Mouse (Mus musculus) stomach, embryonic 14.5 days (tissue): ENCODE measurements around the gene 1700025C18Rik. TPM values are rescaled to one million over a fixed set of nuclear protein-coding genes. Genes with fewer than 3 reads are reported as not detected.
A peak's percentile ranks its signal among the peaks of the same experiment; 100 is the strongest.

Source experiments
- ATAC-seq: fragments of 200-750 bp; cut with Nextera tagmentation; 2 replicates; pipeline ENCODE4 v1.8.0; 2017; ENCODE audit warnings: low read depth, moderate TSS enrichment; ENCODE audit not compliant: insufficient number of reproducible peaks, insufficient read depth, low FRiP score
- H3K27ac ChIP-seq: fragments of 300-500 bp; sonication (generic); 2 replicates; pipeline ENCODE4 v1.5.1; 2014; ENCODE audit warnings: mild to moderate bottlenecking, low read length, moderate library complexity, mixed read lengths
- H3K27me3 ChIP-seq: fragments of 300-500 bp; sonication (generic); 2 replicates; pipeline ENCODE4 v1.6.1; 2014; ENCODE audit warnings: low read length, control low read depth, mixed read lengths; ENCODE audit not compliant: control insufficient read depth, insufficient read depth
- H3K36me3 ChIP-seq: fragments of 300-500 bp; sonication (generic); 2 replicates; pipeline ENCODE4 v1.6.1; 2014; ENCODE audit warnings: mild to moderate bottlenecking, control low read depth, low read length, moderate library complexity, mixed read lengths; ENCODE audit not compliant: control insufficient read depth, insufficient read depth
- H3K4me1 ChIP-seq: fragments of 300-500 bp; sonication (generic); 2 replicates; pipeline ENCODE4 v1.6.1; 2014; ENCODE audit warnings: low read length, control low read depth, mixed read lengths; ENCODE audit not compliant: control insufficient read depth, insufficient read depth
- H3K4me2 ChIP-seq: fragments of 300-500 bp; sonication (generic); replicated peaks from 2 replicates; pipeline ENCODE4 v1.6.1; 2014; ENCODE audit warnings: low read depth, low read length, control low read depth
- H3K4me3 ChIP-seq: fragments of 300-500 bp; sonication (generic); 2 replicates; pipeline ENCODE4 v1.5.1; 2014; ENCODE audit warnings: low read depth, low read length, control low read depth
- H3K9ac ChIP-seq: fragments of 300-500 bp; sonication (generic); replicated peaks from 2 replicates; pipeline ENCODE4 v1.6.1; 2014; ENCODE audit warnings: low read depth, mild to moderate bottlenecking, control low read depth, low read length, moderate library complexity, mixed read lengths
- H3K9me3 ChIP-seq: fragments of 300-500 bp; sonication (generic); 2 replicates; pipeline ENCODE4 v1.6.1; 2016; ENCODE audit warnings: low read depth, low read length, control low read depth; ENCODE audit not compliant: control insufficient read depth
- WGBS: fragments of 180-500 bp; shearing (Covaris S2); extraction: QIAGEN DNeasy Blood & Tissue Kit; methylation state at CpG from one replicate; pipeline ENCODE4 v1.1.7; 2014; 5-methylcytosine and 5-hydroxymethylcytosine counted together
- polyA plus RNA-seq: library from polyadenylated mRNA; unstranded; fragments of >200 nt; fragmentation: Nextera tagmentation; extraction: Ambion mirVana; gene quantifications from 2 replicates; pipeline ENCODE4 v1.2.1, GENCODE M21; 2014

Gene 1700025C18Rik
- polyA plus RNA-seq, 1 experiment from 2014 or later = not detected

DNA sequence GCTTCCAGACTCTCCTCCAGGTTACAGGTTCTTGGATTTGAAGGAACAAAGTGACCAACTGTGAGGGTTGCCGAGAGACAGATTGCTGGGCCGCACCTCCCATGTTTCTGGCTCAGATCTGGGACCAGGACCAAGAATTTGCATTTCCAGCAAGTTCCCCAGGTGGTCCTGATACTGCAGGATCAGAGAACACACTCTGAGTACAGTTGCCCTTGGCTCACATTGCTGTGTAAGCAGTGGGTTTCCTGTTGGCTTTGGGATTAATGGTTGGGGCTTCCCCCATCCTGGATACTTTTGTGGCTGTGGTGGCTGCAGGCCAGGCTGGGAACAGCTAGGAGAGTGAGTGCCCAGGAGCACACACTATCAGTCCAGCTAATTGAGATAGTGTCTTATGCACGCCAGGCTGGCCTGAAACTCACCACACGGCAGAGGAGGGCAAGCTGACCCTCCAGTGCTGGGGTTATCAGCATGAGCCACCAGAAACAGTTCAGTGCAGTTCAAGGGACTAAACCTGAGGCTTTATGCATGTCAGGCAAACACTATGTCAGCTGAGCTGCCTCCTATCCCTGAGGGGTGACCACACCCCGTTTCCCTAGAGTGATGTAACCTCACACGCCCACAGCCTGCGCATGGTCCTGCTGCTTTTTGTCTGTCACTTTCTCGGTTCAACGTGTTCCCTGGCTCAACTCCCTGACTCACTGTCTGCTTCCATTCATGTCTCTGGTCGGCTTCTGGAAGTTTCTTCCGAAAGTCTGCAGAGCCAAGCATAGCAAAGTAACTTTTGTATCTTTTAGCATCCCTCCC, 16.3 kb downstream of the 1700025C18Rik start:
- Histone ChIP-seq H3K4me2 (no peak overlapping the region), H3K9me3 (no peaks in the 10 kb centered on the region), H3K27ac (no peak overlapping the region), H3K27me3 (peaks cover 35% of the 10 kb centered on the region), H3K36me3 (no peaks in the 10 kb centered on the region), H3K4me3 (no peak overlapping the region), H3K4me1 (no peaks in the 10 kb centered on the region), H3K9ac (no peak overlapping the region)
- no peak for ATAC-seq
- 39% methylated on average over 11 of the region's 11 CpGs for WGBS

DNA sequence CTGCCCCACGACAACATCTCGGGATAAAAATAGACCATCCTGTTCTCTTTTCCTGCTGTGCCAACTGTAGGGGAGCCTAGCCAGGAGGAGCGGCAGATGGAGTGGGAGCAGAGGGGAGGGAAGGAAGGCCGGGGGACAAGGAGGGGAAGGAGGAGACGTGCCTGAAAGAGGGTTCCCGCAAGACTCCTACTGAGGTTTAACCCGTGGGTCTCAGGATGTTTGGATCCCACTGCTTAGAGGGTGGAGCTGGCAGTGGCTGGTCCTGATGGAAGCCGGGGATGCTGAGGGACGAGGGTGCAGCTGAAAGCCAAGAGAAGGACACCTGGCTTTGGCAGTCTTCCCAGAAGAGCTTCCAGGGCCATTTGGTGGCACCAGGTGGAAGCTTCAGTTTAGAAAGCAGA, 17.2 kb downstream of the 1700025C18Rik start:
- Histone ChIP-seq H3K27ac (no peak overlapping the region), H3K4me1 (no peaks in the 10 kb centered on the region), H3K9me3 (no peaks in the 10 kb centered on the region), H3K36me3 (no peaks in the 10 kb centered on the region), H3K4me3 (no peak overlapping the region), H3K9ac (no peak overlapping the region), H3K4me2 (no peak overlapping the region), H3K27me3 (peaks cover 27% of the 10 kb centered on the region)
- ATAC-seq = no peak
- WGBS = 23% methylated on average over 9 of the region's 9 CpGs

DNA sequence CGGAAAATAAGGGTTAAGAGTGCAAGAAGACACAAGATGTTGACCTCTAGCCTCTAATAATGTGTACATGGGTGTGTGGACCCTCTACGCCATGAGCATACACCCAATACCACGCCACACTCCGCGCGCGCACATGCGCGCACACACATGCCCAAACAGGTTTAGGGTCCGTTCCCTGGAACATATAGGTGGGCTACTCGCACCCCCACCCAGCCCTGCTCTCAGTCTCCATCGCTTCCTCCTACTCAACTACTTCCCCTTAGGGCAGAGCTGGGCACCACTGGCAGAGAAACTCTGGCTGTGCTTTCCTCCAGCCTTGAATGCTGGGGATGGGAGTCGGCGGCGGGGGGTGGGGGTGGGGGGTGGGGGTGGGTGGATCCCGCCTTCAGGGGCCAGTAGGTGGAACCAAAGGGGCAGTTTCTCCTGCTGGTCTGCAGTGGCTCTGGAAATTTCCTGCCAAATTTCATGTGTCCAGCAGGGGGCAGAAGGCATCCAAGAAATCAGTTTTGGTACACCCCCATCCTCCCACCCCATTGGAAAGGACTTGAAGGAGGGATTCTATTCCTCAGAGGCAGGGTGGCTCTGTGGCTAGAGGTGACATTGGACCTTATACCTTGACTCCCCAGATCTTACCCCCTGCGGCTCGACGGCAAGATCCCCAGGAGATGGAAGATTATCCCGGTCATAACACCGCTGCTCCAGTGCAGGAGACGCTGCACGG, 20.3 kb downstream of the 1700025C18Rik start:
- H3K27me3 ChIP-seq = 0 out of 2 replicates have a peak, but pooled peaks cover 4% of the 10 kb centered on the region
- peak overlapping the region; percentile 14; the same call in 1 of the 2 replicates for H3K4me2 ChIP-seq
- 22% methylated on average over 23 of the region's 23 CpGs for WGBS
- H3K4me3 ChIP-seq = no peak overlapping the region
- no peaks in the 10 kb centered on the region for H3K9me3 ChIP-seq
- H3K4me1 ChIP-seq = no peaks in the 10 kb centered on the region
- ATAC-seq = no peak
- no peaks in the 10 kb centered on the region for H3K36me3 ChIP-seq
- H3K27ac ChIP-seq = no peak overlapping the region
- H3K9ac ChIP-seq = no peak overlapping the region

DNA sequence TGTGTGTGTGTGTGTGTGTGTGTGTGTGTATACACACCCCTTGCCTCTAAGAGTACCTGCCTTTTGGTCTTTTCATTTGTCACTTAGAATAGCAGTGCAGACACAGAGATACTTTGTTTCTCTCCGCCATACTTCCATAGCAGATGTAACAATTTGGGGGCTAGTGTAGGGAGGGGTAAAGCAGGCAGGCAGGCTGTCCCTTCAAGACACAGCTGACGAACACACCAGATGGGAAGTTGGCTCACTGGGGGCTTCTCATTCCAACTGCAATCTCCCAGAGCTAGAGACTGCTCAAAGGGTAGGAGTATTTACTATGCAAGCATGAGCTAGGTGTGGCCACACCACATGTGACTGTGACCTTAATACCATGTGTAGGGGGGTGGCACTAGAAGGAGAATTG, 21.7 kb downstream of the 1700025C18Rik start:
- no peak for ATAC-seq

DNA sequence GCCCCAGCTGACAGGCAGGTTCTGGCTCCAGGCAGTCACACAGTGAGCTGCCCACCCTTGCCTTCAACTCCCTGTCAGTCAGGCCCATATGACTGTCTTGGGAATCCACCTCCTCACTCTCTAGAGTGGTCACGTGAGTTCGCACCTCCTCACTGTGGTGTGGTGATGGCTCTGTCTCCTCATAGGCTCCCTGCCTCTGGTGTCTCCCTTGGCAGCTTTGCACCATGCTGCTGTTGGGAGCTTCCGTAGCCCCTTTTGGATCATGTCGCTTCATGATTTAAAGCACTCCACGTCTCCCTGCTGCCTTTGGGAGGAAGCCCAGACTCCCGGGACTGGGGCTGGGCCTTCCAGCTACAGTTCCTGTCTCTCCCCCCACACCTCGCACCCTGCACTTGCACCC, 26.1 kb downstream of the 1700025C18Rik start:
- no peak overlapping the region for H3K4me3 ChIP-seq
- no peak overlapping the region for H3K27ac ChIP-seq
- H3K36me3 ChIP-seq = 0 out of 2 replicates have a peak, but pooled peaks cover 3% of the 10 kb centered on the region
- no peaks in the 10 kb centered on the region for H3K9me3 ChIP-seq
- H3K4me1 ChIP-seq = no peaks in the 10 kb centered on the region
- no peak overlapping the region for H3K4me2 ChIP-seq
- 40% methylated on average over 7 of the region's 7 CpGs for WGBS
- H3K9ac ChIP-seq = no peak overlapping the region
- ATAC-seq = no peak
- H3K27me3 ChIP-seq = no peaks in the 10 kb centered on the region

More for the DNA sequence above, 21.7 kb downstream of the 1700025C18Rik start:
- H3K27ac ChIP-seq = no peak overlapping the region
- no peaks in the 10 kb centered on the region for H3K4me1 ChIP-seq
- WGBS = 55% methylated on average over 2 of the region's 2 CpGs
- H3K36me3 ChIP-seq = no peaks in the 10 kb centered on the region
- no peak overlapping the region for H3K9ac ChIP-seq
- no peak overlapping the region for H3K4me3 ChIP-seq
- no peak overlapping the region for H3K4me2 ChIP-seq
- no peaks in the 10 kb centered on the region for H3K9me3 ChIP-seq
- H3K27me3 ChIP-seq = no peaks in the 10 kb centered on the region

DNA sequence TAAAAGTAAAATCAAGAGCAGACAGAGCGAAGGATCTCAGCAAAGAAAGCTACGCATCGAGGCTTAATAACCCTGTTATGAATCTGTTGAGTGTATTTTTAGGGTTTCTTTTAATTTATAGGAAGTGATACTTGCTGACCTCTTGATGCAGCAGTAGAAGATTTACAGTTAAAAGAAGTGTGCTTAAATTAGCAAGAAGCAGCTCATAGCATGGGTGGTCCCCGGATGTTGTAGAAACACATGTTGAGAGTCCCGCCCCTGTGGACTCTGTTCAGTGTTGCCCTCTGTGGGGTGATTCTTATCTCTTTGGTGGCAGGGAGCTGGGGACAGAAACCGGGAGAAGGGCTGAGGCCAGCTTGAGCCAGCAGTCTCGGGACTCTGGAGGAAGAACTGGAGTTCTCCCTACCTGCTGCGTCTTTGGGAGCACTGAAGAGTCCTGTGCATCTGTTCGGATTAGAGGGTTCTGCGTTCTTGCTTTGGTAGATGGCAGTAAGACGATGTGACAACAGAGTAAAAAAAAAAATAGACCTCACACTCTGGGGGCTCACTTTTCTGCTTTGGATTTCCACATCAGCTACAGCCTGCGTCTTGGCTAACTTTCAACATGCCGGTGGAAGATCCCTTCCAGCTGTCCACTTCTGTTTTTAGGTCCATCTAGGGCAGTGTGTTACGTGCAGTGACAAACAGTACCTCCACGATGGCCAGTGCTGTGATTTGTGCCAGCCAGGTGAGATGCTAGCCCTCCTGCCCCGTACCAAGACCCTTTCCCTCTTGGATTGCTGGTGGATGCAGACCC, 28.7 kb downstream of the 1700025C18Rik start:
- Histone ChIP-seq H3K4me2 (no peak overlapping the region), H3K36me3 (0 out of 2 replicates have a peak, but pooled peaks cover 3% of the 10 kb centered on the region), H3K4me3 (no peak overlapping the region), H3K9ac (no peak overlapping the region), H3K27ac (no peak overlapping the region), H3K9me3 (no peaks in the 10 kb centered on the region), H3K27me3 (no peaks in the 10 kb centered on the region), H3K4me1 (no peaks in the 10 kb centered on the region)
- 53% methylated on average over 16 of the region's 16 CpGs for WGBS
- no peak for ATAC-seq

DNA sequence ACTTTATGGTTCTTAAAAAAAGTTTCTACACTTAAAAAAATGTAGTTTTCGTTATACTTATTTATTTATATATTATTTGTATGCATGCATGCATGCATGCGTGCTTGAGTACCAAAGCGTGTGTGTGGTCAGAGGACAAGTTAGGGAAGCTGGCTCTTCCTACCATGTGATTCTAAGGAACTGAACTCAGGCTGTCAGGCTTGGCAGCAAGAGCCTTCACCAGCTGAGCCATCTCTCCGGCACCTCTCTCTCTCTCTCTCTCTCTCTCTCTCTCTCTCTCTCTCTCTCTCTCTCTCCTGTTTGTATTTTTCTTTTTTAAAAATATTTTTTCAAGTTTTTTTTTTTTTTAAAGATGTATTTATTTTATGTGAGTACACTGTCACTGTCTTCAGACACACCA, 30.6 kb downstream of the 1700025C18Rik start:
- Histone ChIP-seq H3K4me2 (no peak overlapping the region), H3K27ac (no peak overlapping the region), H3K4me1 (no peaks in the 10 kb centered on the region), H3K9me3 (no peaks in the 10 kb centered on the region), H3K9ac (no peak overlapping the region), H3K36me3 (0 out of 2 replicates have a peak, but pooled peaks cover 3% of the 10 kb centered on the region), H3K4me3 (no peak overlapping the region), H3K27me3 (no peaks in the 10 kb centered on the region)
- no peak for ATAC-seq
- WGBS = 92% methylated on average over 4 of the region's 4 CpGs

DNA sequence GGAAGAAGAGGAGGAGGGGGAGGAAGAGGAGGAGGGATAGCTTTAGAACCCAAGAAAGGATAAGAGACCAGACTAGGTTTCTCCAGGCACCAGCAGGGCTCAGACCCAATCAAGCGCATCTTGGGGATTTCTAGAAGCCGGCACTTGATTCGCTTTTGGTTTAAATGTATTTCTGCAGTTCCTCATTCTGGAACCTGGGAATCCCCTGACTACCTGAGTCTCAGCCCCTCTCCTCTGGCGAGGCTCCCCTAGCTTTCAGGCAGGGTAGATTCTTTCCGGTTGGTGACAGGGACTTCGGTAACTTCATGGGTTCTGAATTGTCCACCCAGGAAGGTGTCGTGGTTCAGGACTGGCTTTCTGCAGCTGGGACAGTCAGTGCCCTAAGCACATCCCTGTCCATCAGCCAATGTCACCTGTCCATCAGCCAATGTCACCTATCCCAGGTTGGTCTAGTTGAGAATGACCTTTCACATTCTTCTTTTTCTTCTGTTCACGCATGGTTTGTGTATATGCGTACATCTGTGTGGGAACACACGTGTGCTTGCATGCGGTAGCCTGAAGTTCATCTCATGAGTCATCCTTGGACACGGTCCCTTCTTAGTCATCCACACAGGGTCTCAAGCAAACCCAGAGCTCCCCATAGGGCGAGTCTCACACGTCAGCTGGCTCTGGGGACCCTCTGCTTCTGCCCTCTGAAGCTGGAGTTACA, 34.0 kb downstream of the 1700025C18Rik start:
- 76% methylated on average over 14 of the region's 14 CpGs for WGBS
- no peaks in the 10 kb centered on the region for H3K4me1 ChIP-seq
- no peak overlapping the region; the same call in 1 of the 2 replicates for H3K4me3 ChIP-seq

More for the DNA sequence above, 34.0 kb downstream of the 1700025C18Rik start:
- no peak for ATAC-seq
- Histone ChIP-seq H3K27me3 (no peaks in the 10 kb centered on the region), H3K4me2 (peak overlapping the region; percentile 48), H3K9me3 (no peaks in the 10 kb centered on the region), H3K9ac (no peak overlapping the region), H3K36me3 (no peaks in the 10 kb centered on the region), H3K27ac (no peak overlapping the region)
